Mouse (Mus musculus): Measurements from ENCODE around the gene Rbfox1. TPM values are rescaled to one million over a fixed set of nuclear protein-coding genes. Genes with fewer than 3 reads are reported as not detected.

Rbfox1 gene
- polyA plus RNA-seq, 1 experiment, result not detected

GRCm38 (mm10) chr16:7457571-7457970, 1572.4 kb downstream of the Rbfox1 start:
- Histone ChIP-seq H3K4me1 (ENCODE audit: control insufficient read depth, insufficient read depth, low read length) (no peaks in the 10 kb centered on the region), H3K36me3 (ENCODE audit: control insufficient read depth, insufficient read depth, low read length, poor library complexity, severe bottlenecking) (no peaks in the 10 kb centered on the region), H3K9me3 (replicated peaks; ENCODE audit: control insufficient read depth, insufficient read depth, low read length, poor library complexity, severe bottlenecking) (no peaks in the 10 kb centered on the region), H3K27ac (ENCODE audit: insufficient read depth, low read length) (no peak overlapping the region), H3K4me3 (ENCODE audit: low read depth, low read length) (no peak overlapping the region), H3K9ac (ENCODE audit: low read depth, poor library complexity, severe bottlenecking) (no peak overlapping the region), H3K27me3 (ENCODE audit: control insufficient read depth, insufficient read depth, low read length, poor library complexity, severe bottlenecking) (no peaks in the 10 kb centered on the region)
- TF ChIP-seq EP300 (IDR thresholded peaks at IDR 0.05; ENCODE audit: insufficient read depth, low read depth, low read length), result no peak
